In genomic region chr14:34080321-34080997, GRCm38 (mm10) we compare ENCODE assay signal across 8 mouse cellular contexts. TPM values are rescaled to one million over a fixed set of nuclear protein-coding genes. Genes with fewer than 3 reads are reported as not detected.
A peak's percentile ranks its signal among the peaks of the same experiment; 100 is the strongest.
DNase-seq lines count a peak whose midpoint lies in the region; ATAC-seq lines count a peak whose summit lies in the region.

No protein-coding gene starts in this region.

- H3K27me3 ChIP-seq in intestine, embryonic 15.5 days (replicated peaks), result no peaks in the 10 kb centered on the region
- peaks cover 7% of the 10 kb centered on the region; the same call in 1 of the 2 replicates for H3K27me3 ChIP-seq in midbrain, embryonic 10.5 days (ENCODE audit: low read depth, poor library complexity, severe bottlenecking)

- no peak overlapping the region for H3K4me2 ChIP-seq in intestine, embryonic 15.5 days (replicated peaks)

- no peaks in the 10 kb centered on the region for H3K9me3 ChIP-seq in intestine, embryonic 15.5 days
- H3K9me3 ChIP-seq in midbrain, embryonic 10.5 days (replicated peaks), result no peaks in the 10 kb centered on the region

- DNase-seq in CD4-positive, CD25-positive, alpha-beta regulatory T cell, adult 2 months (ENCODE audit: low read depth, low spot score), result peak; percentile 51
- peak; percentile 94 for DNase-seq in embryo, embryonic 10 days (ENCODE audit: low spot score)
- peak; percentile 70 for DNase-seq in gastrocnemius, postnatal 14 days
- peak; percentile 65 to 81 for DNase-seq in left cerebral cortex, postnatal 10 days (ENCODE audit: extremely low spot score in 1 of 2, low spot score in 2 of 2)
- peak; percentile 81 for DNase-seq in midbrain, embryonic 10.5 days (ENCODE audit: low spot score)
- DNase-seq in skeletal muscle tissue, adult 2 months (ENCODE audit: low read depth, low spot score), result peak; percentile 70

- H3K27ac ChIP-seq in intestine, embryonic 15.5 days, result no peak overlapping the region
- no peak overlapping the region for H3K27ac ChIP-seq in midbrain, embryonic 10.5 days (replicated peaks)

- H3K36me3 ChIP-seq in intestine, embryonic 15.5 days, result no peaks in the 10 kb centered on the region
- H3K36me3 ChIP-seq in midbrain, embryonic 10.5 days, result no peaks in the 10 kb centered on the region

- H3K4me1 ChIP-seq in intestine, embryonic 15.5 days (replicated peaks), result no peaks in the 10 kb centered on the region
- H3K4me1 ChIP-seq in midbrain, embryonic 10.5 days, result 0 out of 2 replicates have a peak, but pooled peaks cover 2% of the 10 kb centered on the region

- WGBS in intestine, embryonic 15.5 days, result 12% methylated on average over 11 of the region's 11 CpGs
- WGBS in midbrain, embryonic 10.5 days, result 7% methylated on average over 11 of the region's 11 CpGs

- ATAC-seq in CD4-positive, CD25-positive, alpha-beta regulatory T cell, adult 4 months, result no peak
- peak; percentile 71 for ATAC-seq in intestine, embryonic 15.5 days

- intact Hi-C loops in gastrocnemius, postnatal 14 days (cut with DNase I; ENCODE audit: low total_unique reads), result loop anchor here (2.0 to 10.0 kb wide), 3 partner anchors 22 to 157 kb away; partner anchors contain the start of genes A630023A22Rik and Gprin2
- intact Hi-C loops in left cerebral cortex, postnatal 10 days (cut with DNase I), result loop anchor here (5.0 to 10.0 kb wide), 4 partner anchors 127 to 694 kb away; no protein-coding TSS in a partner anchor

- no peak overlapping the region for H3K9ac ChIP-seq in intestine, embryonic 15.5 days

- H3K4me3 ChIP-seq in intestine, embryonic 15.5 days (replicated peaks), result no peak overlapping the region
- no peak overlapping the region for H3K4me3 ChIP-seq in midbrain, embryonic 10.5 days

RNA-seq across cellular contexts. Expression of gene Anxa8, which starts 5.3 kb away (rescaled TPM):
- not detected for polyA plus RNA-seq in CD4-positive, CD25-positive, alpha-beta regulatory T cell, adult 4 months (2017; shearing (Covaris generic))
- total RNA-seq in gastrocnemius, postnatal 14 days (2021), result under 1 TPM; 0.72 to 0.89 TPM
- 2.9 and 4.0 TPM in 2 replicates for polyA plus RNA-seq in intestine, embryonic 15.5 days (2015; fragmentation: Nextera tagmentation; extraction: Ambion mirVana)
- under 1 TPM; 0.47 to 0.57 TPM for total RNA-seq in left cerebral cortex, postnatal 10 days (2021)
- 0.47 and 0.91 TPM in 2 replicates for polyA plus RNA-seq in midbrain, embryonic 10.5 days (2016; fragmentation: Nextera tagmentation; extraction: Ambion mirVana)

RNA-seq across cellular contexts. Expression of gene A630023A22Rik, which starts 22.1 kb away (rescaled TPM):
- polyA plus RNA-seq in CD4-positive, CD25-positive, alpha-beta regulatory T cell, adult 4 months (2017; shearing (Covaris generic)), result not detected
- not detected for total RNA-seq in gastrocnemius, postnatal 14 days (2021)
- 0.79 and 1.5 TPM in 2 replicates for polyA plus RNA-seq in intestine, embryonic 15.5 days (2015; fragmentation: Nextera tagmentation; extraction: Ambion mirVana)
- not detected for total RNA-seq in left cerebral cortex, postnatal 10 days (2021)
- polyA plus RNA-seq in midbrain, embryonic 10.5 days (2016; fragmentation: Nextera tagmentation; extraction: Ambion mirVana), result not detected in 2 replicates

RNA-seq across cellular contexts. Expression of gene Antxrl, which starts 28.0 kb away (rescaled TPM):
- not detected for polyA plus RNA-seq in CD4-positive, CD25-positive, alpha-beta regulatory T cell, adult 4 months (2017; shearing (Covaris generic))
- not detected for total RNA-seq in gastrocnemius, postnatal 14 days (2021)
- not detected in 2 replicates for polyA plus RNA-seq in intestine, embryonic 15.5 days (2015; fragmentation: Nextera tagmentation; extraction: Ambion mirVana)
- not detected for total RNA-seq in left cerebral cortex, postnatal 10 days (2021)
- polyA plus RNA-seq in midbrain, embryonic 10.5 days (2016; fragmentation: Nextera tagmentation; extraction: Ambion mirVana), result not detected in 2 replicates
